8 mouse cellular contexts compared by ENCODE assay signal in the genomic region with DNA sequence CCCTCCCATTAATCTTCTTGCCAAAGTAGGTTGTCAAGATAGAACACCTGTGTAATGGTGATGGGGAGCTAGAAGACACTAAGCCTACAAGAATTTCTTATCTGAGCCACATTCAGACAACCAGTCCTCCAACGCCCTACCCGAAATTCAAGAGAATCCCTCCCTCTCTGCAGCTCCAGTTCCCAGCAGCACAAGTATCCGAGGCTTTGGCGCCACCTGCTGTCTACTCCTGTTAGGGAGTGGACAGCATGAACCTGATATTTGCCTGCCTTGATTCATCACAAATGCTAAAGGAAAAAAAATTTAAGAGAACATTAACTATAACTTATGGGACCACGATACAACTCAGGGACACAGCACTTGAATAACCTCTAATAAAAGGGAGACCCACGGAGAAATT.
DNase-seq lines count a peak whose midpoint lies in the region; ATAC-seq lines count a peak whose summit lies in the region.

No protein-coding gene starts in this region.

- peaks cover 15% of the 10 kb centered on the region for H3K4me1 ChIP-seq in liver, embryonic 13.5 days (replicated peaks)

- WGBS in liver, embryonic 13.5 days (ENCODE audit: insufficient replicate concordance) = 4% methylated on average over 6 of the region's 6 CpGs

- DNase-seq in CD4-positive helper T cell, adult 2 months (ENCODE audit: low read depth, low spot score) = peak; percentile 46
- DNase-seq in adrenal gland, adult 18-20 months (ENCODE audit: low spot score in 2 of 2) = peak; percentile 76 to 86
- DNase-seq in embryo, embryonic 10 days (ENCODE audit: low spot score) = peak; percentile 94
- DNase-seq in gastrocnemius, postnatal 36 days = peak; percentile 67 to 70
- DNase-seq in kidney, postnatal 25 days = peak; percentile 83 to 93
- DNase-seq in liver, embryonic 13.5 days = peak; percentile 43
- DNase-seq in ovary, postnatal 36 days (ENCODE audit: low spot score) = peak; percentile 85
- DNase-seq in thymus, postnatal 4 days = peak; percentile 83

- H3K27ac ChIP-seq in liver, embryonic 13.5 days = no peak overlapping the region

- no peak for ATAC-seq in liver, embryonic 13.5 days (ENCODE audit: low read depth)

- no peak overlapping the region for H3K4me2 ChIP-seq in liver, embryonic 13.5 days

- no peaks in the 10 kb centered on the region for H3K36me3 ChIP-seq in liver, embryonic 13.5 days

- H3K4me3 ChIP-seq in liver, embryonic 13.5 days (replicated peaks) = no peak overlapping the region

- 0 out of 2 replicates have a peak, but pooled peaks cover 6% of the 10 kb centered on the region for H3K27me3 ChIP-seq in liver, embryonic 13.5 days

- H3K9me3 ChIP-seq in liver, embryonic 13.5 days (replicated peaks) = no peaks in the 10 kb centered on the region

- no peak overlapping the region for H3K9ac ChIP-seq in liver, embryonic 13.5 days

- intact Hi-C loops in gastrocnemius, postnatal 36 days (cut with DNase I) = loop anchor here (1.0 kb wide), 1 partner anchor 53 kb away; no protein-coding TSS in a partner anchor

Comparison
In these comparisons a context has a peak if more than half of its experiments do, and no peak if none do; other contexts are left out.
1. DNase-seq: peak in every context shown above with its lines; median percentile 94 in embryo, embryonic 10 days; 88 in kidney, postnatal 25 days; 85 in ovary, postnatal 36 days; 83 in thymus, postnatal 4 days; 81 in adrenal gland, adult 18-20 months; 68 in gastrocnemius, postnatal 36 days; 46 in CD4-positive helper T cell, adult 2 months; 43 in liver, embryonic 13.5 days.